Mouse (Mus musculus) MEL (cell line): ENCODE results near the gene Maml3. TPM values are rescaled to one million over a fixed set of nuclear protein-coding genes. Genes with fewer than 3 reads are reported as not detected.

Experiments
- DNase-seq: peaks from one replicate; pipeline ENCODE4 v3.0.0; 2011; ENCODE audit warnings: low read depth, low spot score
- H3K27ac ChIP-seq: 2 replicates; pipeline ENCODE4 v1.5.1; 2012; ENCODE audit warnings: low read depth, mild to moderate bottlenecking, control low read depth, low read length, moderate library complexity; ENCODE audit not compliant: control insufficient read depth
- H3K27me3 ChIP-seq, 2 experiments: fragments of 150-350 bp in 1 of 2; sonication (generic) in 1 of 2; 2 replicates each; pipeline ENCODE4 v1.6.1; 2012; ENCODE audit warnings: low read length in 2 of 2, mild to moderate bottlenecking in 2 of 2, improper control_type of control experiment in 1 of 2, moderate library complexity in 1 of 2; ENCODE audit not compliant: insufficient read depth in 2 of 2, control insufficient read depth in 1 of 2
- H3K36me3 ChIP-seq, 2 experiments: 2 replicates each; pipeline ENCODE4 v1.6.1; 2012 to 2014; ENCODE audit warnings: low read length in 2 of 2, improper control_type of control experiment in 1 of 2, inconsistent platforms in 1 of 2, mild to moderate bottlenecking in 1 of 2; ENCODE audit not compliant: insufficient read depth in 2 of 2, control insufficient read depth in 1 of 2
- H3K4me1 ChIP-seq, 2 experiments: fragments of 150-350 bp in 1 of 2; sonication (generic) in 1 of 2; 2 replicates each; pipeline ENCODE4 v1.6.1; 2012; ENCODE audit warnings: low read length in 2 of 2, improper control_type of control experiment in 1 of 2, mild to moderate bottlenecking in 1 of 2; ENCODE audit not compliant: insufficient read depth in 2 of 2, control insufficient read depth in 1 of 2
- H3K4me3 ChIP-seq, 2 experiments: fragments of 150-350 bp in 1 of 2; sonication (generic) in 1 of 2; 2 replicates each; pipeline ENCODE4 v1.5.1; 2012; ENCODE audit warnings: low read depth in 2 of 2, low read length in 2 of 2, mild to moderate bottlenecking in 2 of 2, moderate library complexity in 2 of 2, control low read depth in 1 of 2, improper control_type of control experiment in 1 of 2; ENCODE audit not compliant: control insufficient read depth in 1 of 2, insufficient read depth in 1 of 2
- H3K79me2 ChIP-seq: 2 replicates; pipeline ENCODE4 v1.6.1; 2012; ENCODE audit warnings: mild to moderate bottlenecking, low read length, moderate library complexity; ENCODE audit not compliant: control insufficient read depth, poor library complexity, insufficient read depth
- H3K9ac ChIP-seq: 2 replicates; pipeline ENCODE4 v1.6.1; 2012; ENCODE audit warnings: low read depth, mild to moderate bottlenecking, control low read depth, low read length, moderate library complexity; ENCODE audit not compliant: control insufficient read depth, poor library complexity, severe bottlenecking
- H3K9me3 ChIP-seq: fragments of 150-350 bp; sonication (generic); replicated peaks from 2 replicates; pipeline ENCODE4 v1.6.1; 2012; ENCODE audit warnings: mild to moderate bottlenecking, low read length, improper control_type of control experiment, moderate library complexity; ENCODE audit not compliant: insufficient read depth
- CHD2 ChIP-seq: IDR thresholded peaks from 2 replicates; pipeline ENCODE4 v1.6.1; 2011; ENCODE audit warnings: low read length, improper control_type of control experiment
- ETS1 ChIP-seq: IDR thresholded peaks from 2 replicates; pipeline ENCODE4 v1.6.1; 2012; ENCODE audit warnings: low read depth, mild to moderate bottlenecking, inconsistent platforms, low read length, improper control_type of control experiment, moderate library complexity
- GABPA ChIP-seq: IDR thresholded peaks from 2 replicates; pipeline ENCODE4 v1.6.1; 2012; ENCODE audit warnings: low read depth, mild to moderate bottlenecking, inconsistent platforms, low read length, improper control_type of control experiment, moderate library complexity
- GATA1 ChIP-seq: IDR thresholded peaks from 2 replicates; pipeline ENCODE4 v1.6.1; 2011; ENCODE audit warnings: low read depth, low read length, improper control_type of control experiment
- JUND ChIP-seq: IDR thresholded peaks from 2 replicates; pipeline ENCODE4 v1.6.1; 2011; ENCODE audit warnings: low read depth, mild to moderate bottlenecking, improper control_type of control experiment, low read length
- KAT2A ChIP-seq: conservative IDR thresholded peaks from 2 replicates; pipeline ENCODE4 v1.6.1; 2012; ENCODE audit warnings: low read depth, low read length, improper control_type of control experiment, inconsistent platforms
- MAX ChIP-seq: IDR thresholded peaks from 2 replicates; pipeline ENCODE4 v1.6.1; 2011; ENCODE audit warnings: low read length, improper control_type of control experiment
- MXI1 ChIP-seq: IDR thresholded peaks from 2 replicates; pipeline ENCODE4 v1.6.1; 2011; ENCODE audit warnings: mild to moderate bottlenecking, low read depth, low read length, improper control_type of control experiment
- NRF1 ChIP-seq: IDR thresholded peaks from 2 replicates; pipeline ENCODE4 v1.6.1; 2014; ENCODE audit warnings: low read depth, mild to moderate bottlenecking, inconsistent platforms, low read length, improper control_type of control experiment, moderate library complexity; ENCODE audit not compliant: poor library complexity, insufficient read depth, severe bottlenecking
- RAD21 ChIP-seq: IDR thresholded peaks from 2 replicates; pipeline ENCODE4 v1.6.1; 2011; ENCODE audit warnings: mild to moderate bottlenecking, low read depth, low read length, improper control_type of control experiment
- RCOR1 ChIP-seq: IDR thresholded peaks from 2 replicates; pipeline ENCODE4 v1.6.1; 2012; ENCODE audit warnings: low read depth, mild to moderate bottlenecking, inconsistent platforms, low read length, improper control_type of control experiment
- SIN3A ChIP-seq: IDR thresholded peaks from 2 replicates; pipeline ENCODE4 v1.6.1; 2012; ENCODE audit warnings: low read length, improper control_type of control experiment, inconsistent platforms
- TAL1 ChIP-seq: IDR thresholded peaks from 2 replicates; pipeline ENCODE4 v1.6.1; 2012; ENCODE audit warnings: mild to moderate bottlenecking, inconsistent platforms, low read length, moderate library complexity, mixed read lengths
- USF1 ChIP-seq: IDR thresholded peaks from 2 replicates; pipeline ENCODE4 v1.6.1; 2014; ENCODE audit warnings: low read depth, mild to moderate bottlenecking, inconsistent platforms, low read length, improper control_type of control experiment, moderate library complexity
- USF2 ChIP-seq, 2 experiments: IDR thresholded peaks; 2 replicates each; pipeline ENCODE4 v1.6.1; 2011 to 2012; ENCODE audit warnings: improper control_type of control experiment in 2 of 2, low read length in 2 of 2, borderline replicate concordance in 1 of 2, inconsistent platforms in 1 of 2, low read depth in 1 of 2, mild to moderate bottlenecking in 1 of 2; ENCODE audit not compliant: insufficient read depth in 1 of 2
- polyA plus RNA-seq, 2 experiments: library from polyadenylated mRNA; stranded (reverse) in 1 of 2; unstranded in 1 of 2; fragments of >175 nt in 1 of 2; fragments of >200 nt in 1 of 2; gene quantifications; 2 replicates each; pipeline versions ENCODE4 v1.2.1 to v1.2.4; 2012; ENCODE audit warnings: low replicate concordance in 2 of 2, low read depth in 1 of 2; ENCODE audit not compliant: insufficient read length in 2 of 2, insufficient read depth in 1 of 2, missing spikeins in 1 of 2
- total RNA-seq: library from RNA; depleted of rRNA; stranded (reverse); fragments of 300-350 nt; gene quantifications from 2 replicates; pipeline ENCODE4 v1.2.3, GENCODE M21; 2012

The Maml3 gene
- total and polyA plus RNA-seq, 3 experiments = 2.0 to 4.1 TPM; not detected in 1

DNA sequence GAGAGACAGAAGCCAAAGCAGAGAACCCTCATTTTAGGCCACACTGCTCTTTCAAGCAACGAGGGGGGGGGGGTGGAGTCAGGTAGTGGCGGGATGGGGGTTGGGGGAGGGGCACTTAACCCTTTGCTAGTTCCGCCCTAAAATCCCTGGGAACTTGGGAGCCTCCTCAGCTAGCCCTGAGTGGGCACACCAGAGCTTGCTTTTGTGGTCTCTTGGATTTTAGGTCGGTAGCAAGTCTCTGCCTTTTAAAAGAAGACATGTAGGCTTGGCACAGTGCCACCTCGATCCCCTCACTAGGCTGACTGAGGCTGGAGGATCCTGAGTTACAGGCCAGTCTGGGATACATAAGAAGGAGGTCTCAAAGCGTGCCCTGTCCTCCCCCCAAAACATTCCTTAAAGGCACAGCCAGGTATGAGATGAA lies 59.6 kb downstream of the Maml3 start:
- Histone ChIP-seq H3K4me1 (peaks cover 5 to 27% of the 10 kb centered on the region in 2 experiments), H3K27me3 (no peaks in the 10 kb centered on the region), H3K27ac (no peak overlapping the region), H3K9ac (no peak overlapping the region), H3K9me3 (no peaks in the 10 kb centered on the region), H3K36me3 (peaks cover 0 to 14% of the 10 kb centered on the region in 2 experiments; a peak in 2 of 4 replicates), H3K79me2 (no peaks in the 10 kb centered on the region), H3K4me3 (no peak overlapping the region)
- TF ChIP-seq MAX (no peak), SIN3A (no peak), MXI1 (no peak), CHD2 (no peak), RCOR1 (no peak)
- no peak for DNase-seq

DNA sequence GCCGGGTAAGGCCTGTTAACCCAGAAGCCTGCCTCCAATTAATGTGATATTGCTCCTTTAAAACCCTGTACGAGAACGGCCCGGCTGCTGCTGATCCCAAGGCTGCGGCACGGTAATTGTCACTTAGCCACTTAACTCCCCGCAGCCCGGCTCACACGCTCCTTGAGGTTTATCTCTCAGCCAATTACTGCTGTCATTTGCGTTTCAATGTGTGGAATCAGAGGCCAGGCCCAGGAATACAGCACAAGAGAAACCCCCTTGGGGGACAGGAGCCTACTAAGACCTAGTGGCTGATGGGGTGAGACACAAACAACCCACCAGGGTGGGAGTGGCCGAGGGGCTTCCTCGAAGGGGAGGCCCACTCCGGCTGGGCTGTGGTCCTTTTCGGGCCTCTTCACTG lies 60.2 kb downstream of the Maml3 start:
- Histone ChIP-seq H3K9me3 (no peaks in the 10 kb centered on the region), H3K79me2 (no peaks in the 10 kb centered on the region), H3K36me3 (peaks cover 0 to 14% of the 10 kb centered on the region in 2 experiments; a peak in 2 of 4 replicates), H3K9ac (no peak overlapping the region), H3K27me3 (no peaks in the 10 kb centered on the region), H3K4me1 (peaks cover 5 to 27% of the 10 kb centered on the region in 2 experiments), H3K4me3 (no peak overlapping the region), H3K27ac (no peak overlapping the region)
- DNase-seq = no peak
- no peak for TF ChIP-seq GABPA
- no peak for TF ChIP-seq USF2 (IDR thresholded peaks at IDR 0.05; ENCODE audit: borderline replicate concordance in 1 of 2, insufficient read depth in 1 of 2, low read depth in 1 of 2, low read length in 2 of 2)
- no peak for TF ChIP-seq KAT2A

DNA sequence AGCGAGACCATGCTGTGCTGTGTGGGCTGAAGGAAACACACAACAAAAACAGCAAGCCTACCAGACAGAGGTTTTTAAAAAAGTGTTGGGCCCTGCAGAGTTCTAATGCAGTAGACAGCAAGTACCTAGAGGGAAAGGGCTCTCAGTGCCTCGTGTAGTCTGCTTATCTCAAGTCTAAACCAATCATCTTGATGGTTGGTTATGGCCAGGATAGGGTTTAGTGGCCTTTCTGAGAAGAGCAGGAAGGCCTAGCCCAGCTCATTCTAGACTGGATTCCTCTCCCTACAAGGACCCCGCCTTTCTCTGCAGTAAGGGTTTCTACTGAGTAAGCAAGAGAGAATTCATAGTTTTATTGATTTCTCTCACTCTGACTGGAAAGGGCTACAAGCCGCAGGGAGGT lies 61.0 kb downstream of the Maml3 start:
- H3K36me3 ChIP-seq = peaks cover 0 to 14% of the 10 kb centered on the region in 2 experiments; a peak in 2 of 4 replicates
- no peak overlapping the region for H3K9ac ChIP-seq
- no peaks in the 10 kb centered on the region for H3K79me2 ChIP-seq
- peak; percentile 24 for DNase-seq
- no peak overlapping the region for H3K4me3 ChIP-seq
- no peaks in the 10 kb centered on the region for H3K27me3 ChIP-seq
- peaks cover 5 to 27% of the 10 kb centered on the region in 2 experiments for H3K4me1 ChIP-seq
- H3K9me3 ChIP-seq = no peaks in the 10 kb centered on the region
- H3K27ac ChIP-seq = no peak overlapping the region
- TF ChIP-seq CHD2 = no peak
- no peak for TF ChIP-seq USF1
- TF ChIP-seq ETS1 = no peak
- TF ChIP-seq MXI1 = no peak
- no peak for TF ChIP-seq RAD21
- no peak for TF ChIP-seq USF2 (IDR thresholded peaks at IDR 0.05; ENCODE audit: borderline replicate concordance in 1 of 2, insufficient read depth in 1 of 2, low read depth in 1 of 2, low read length in 2 of 2)
- no peak for TF ChIP-seq TAL1
- no peak for TF ChIP-seq GABPA
- TF ChIP-seq JUND = no peak
- TF ChIP-seq GATA1 = no peak
- no peak for TF ChIP-seq RCOR1
- TF ChIP-seq NRF1 = no peak
